Mouse (Mus musculus) midbrain, embryonic 13.5 days (tissue): ENCODE measurements around the gene Creb3. TPM values are rescaled to one million over a fixed set of nuclear protein-coding genes. Genes with fewer than 3 reads are reported as not detected.
"Not testable (repeated sequence)": the region's sequence is repeated elsewhere in the genome, so short reads cannot be mapped to it uniquely, and the experiment has no call there.

Source experiments
- ATAC-seq: fragments of 200-750 bp; cut with Nextera tagmentation; 2 replicates; pipeline ENCODE4 v1.8.0; 2017; ENCODE audit warnings: mild to moderate bottlenecking, moderate TSS enrichment, moderate library complexity
- H3K27ac ChIP-seq: fragments of 300-500 bp; sonication (generic); 2 replicates; pipeline ENCODE4 v1.5.1; 2015; ENCODE audit warnings: inconsistent platforms, mild to moderate bottlenecking, moderate library complexity
- H3K27me3 ChIP-seq: fragments of 300-500 bp; sonication (generic); 2 replicates; pipeline ENCODE4 v1.6.1; 2015; ENCODE audit warnings: mild to moderate bottlenecking, inconsistent platforms
- H3K36me3 ChIP-seq: fragments of 300-500 bp; sonication (generic); 2 replicates; pipeline ENCODE4 v1.6.1; 2015; ENCODE audit warnings: mild to moderate bottlenecking, inconsistent platforms
- H3K4me1 ChIP-seq: fragments of 300-500 bp; sonication (generic); replicated peaks from 2 replicates; pipeline ENCODE4 v1.6.1; 2015; ENCODE audit warnings: inconsistent platforms
- H3K4me2 ChIP-seq: fragments of 300-500 bp; sonication (generic); replicated peaks from 2 replicates; pipeline ENCODE4 v1.6.1; 2015; ENCODE audit warnings: moderate library complexity, mild to moderate bottlenecking, inconsistent platforms
- H3K4me3 ChIP-seq: fragments of 300-500 bp; sonication (generic); replicated peaks from 2 replicates; pipeline ENCODE4 v1.5.1; 2015; ENCODE audit warnings: mild to moderate bottlenecking, inconsistent platforms
- H3K9ac ChIP-seq: fragments of 300-500 bp; sonication (generic); replicated peaks from 2 replicates; pipeline ENCODE4 v1.6.1; 2015; ENCODE audit warnings: mild to moderate bottlenecking, inconsistent platforms
- H3K9me3 ChIP-seq: fragments of 300-500 bp; sonication (generic); 2 replicates; pipeline ENCODE4 v1.6.1; 2016; ENCODE audit warnings: mild to moderate bottlenecking, inconsistent platforms
- WGBS: fragments of 180-500 bp; shearing (Covaris S2); methylation state at CpG from one replicate; pipeline ENCODE4 v1.1.7; 2015; 5-methylcytosine and 5-hydroxymethylcytosine counted together
- polyA plus RNA-seq: library from polyadenylated mRNA; unstranded; fragments of >200 nt; fragmentation: Nextera tagmentation; extraction: Ambion mirVana; gene quantifications from 2 replicates; pipeline ENCODE4 v1.2.1, GENCODE M21; 2015

Gene Creb3
- polyA plus RNA-seq, 1 experiment from 2014 or later, result 80.4 TPM

- Histone ChIP-seq H3K27ac (no peak overlapping the region), H3K4me1 (no peaks in the 10 kb centered on the region), H3K9me3 (no peaks in the 10 kb centered on the region), H3K9ac (no peak overlapping the region), H3K4me2 (no peak overlapping the region), H3K36me3 (peaks cover 23% of the 10 kb centered on the region), H3K27me3 (no peaks in the 10 kb centered on the region), H3K4me3 (no peak overlapping the region)
- no peak for ATAC-seq
- 64% methylated on average over 7 of the region's 7 CpGs for WGBS
Measured at GRCm38 (mm10) chr4:43587681-43588080, 25.5 kb downstream of the Creb3 start.

- H3K9me3 ChIP-seq, result no peaks in the 10 kb centered on the region
- no peak for ATAC-seq
- no peak overlapping the region for H3K27ac ChIP-seq
- H3K4me2 ChIP-seq, result no peak overlapping the region
- no peaks in the 10 kb centered on the region for H3K4me1 ChIP-seq
- H3K27me3 ChIP-seq, result no peaks in the 10 kb centered on the region
- H3K9ac ChIP-seq, result no peak overlapping the region
- H3K36me3 ChIP-seq, result no peaks in the 10 kb centered on the region
- H3K4me3 ChIP-seq, result no peak overlapping the region
- 92% methylated on average over 5 of the region's 5 CpGs for WGBS
Measured at GRCm38 (mm10) chr4:43591543-43591942, 29.4 kb downstream of the Creb3 start.

GRCm38 (mm10) chr4:43591961-43592360 is 29.8 kb downstream of the Creb3 start:
- no peak overlapping the region for H3K4me3 ChIP-seq
- no peak overlapping the region for H3K27ac ChIP-seq
- H3K27me3 ChIP-seq, result no peaks in the 10 kb centered on the region
- H3K9me3 ChIP-seq, result no peaks in the 10 kb centered on the region
- WGBS, result 79% methylated on average over 3 of the region's 3 CpGs
- H3K9ac ChIP-seq, result no peak overlapping the region
- no peaks in the 10 kb centered on the region for H3K4me1 ChIP-seq
- H3K4me2 ChIP-seq, result no peak overlapping the region
- H3K36me3 ChIP-seq, result no peaks in the 10 kb centered on the region
- no peak for ATAC-seq

- Histone ChIP-seq H3K4me3 (no peak overlapping the region), H3K9me3 (no peaks in the 10 kb centered on the region), H3K27me3 (no peaks in the 10 kb centered on the region), H3K4me2 (no peak overlapping the region), H3K27ac (no peak overlapping the region), H3K4me1 (no peaks in the 10 kb centered on the region), H3K36me3 (no peaks in the 10 kb centered on the region), H3K9ac (no peak overlapping the region)
- ATAC-seq, result no peak
- WGBS, result 72% methylated on average over 3 of the region's 3 CpGs
Measured at GRCm38 (mm10) chr4:43593453-43593852, 31.3 kb downstream of the Creb3 start.

- ATAC-seq, result not testable (repeated sequence)
Measured at GRCm38 (mm10) chr4:43596597-43596996, 34.5 kb downstream of the Creb3 start.

GRCm38 (mm10) chr4:43598200-43598599 is 36.1 kb downstream of the Creb3 start:
- WGBS, result 85% methylated on average over 4 of the region's 4 CpGs
- Histone ChIP-seq H3K27ac (no peak overlapping the region), H3K27me3 (no peaks in the 10 kb centered on the region), H3K4me1 (no peaks in the 10 kb centered on the region), H3K4me3 (no peak overlapping the region), H3K36me3 (no peaks in the 10 kb centered on the region), H3K4me2 (no peak overlapping the region), H3K9me3 (no peaks in the 10 kb centered on the region), H3K9ac (no peak overlapping the region)
- no peak for ATAC-seq

More at GRCm38 (mm10) chr4:43596597-43596996, 34.5 kb downstream of the Creb3 start:
- H3K4me3 ChIP-seq, H3K4me1 ChIP-seq, H3K4me2 ChIP-seq, H3K27ac ChIP-seq, H3K27me3 ChIP-seq, H3K36me3 ChIP-seq, H3K9me3 ChIP-seq, H3K9ac ChIP-seq: not testable (repeated sequence)
- 77% methylated on average over 2 of the region's 2 CpGs for WGBS

GRCm38 (mm10) chr4:43598650-43599380 is 36.7 kb downstream of the Creb3 start:
- Histone ChIP-seq H3K4me3 (no peak overlapping the region), H3K36me3 (no peaks in the 10 kb centered on the region), H3K27ac (no peak overlapping the region), H3K27me3 (no peaks in the 10 kb centered on the region), H3K9ac (no peak overlapping the region), H3K4me1 (no peaks in the 10 kb centered on the region), H3K9me3 (no peaks in the 10 kb centered on the region), H3K4me2 (no peak overlapping the region)
- WGBS, result 94% methylated on average over 7 of the region's 7 CpGs
- no peak for ATAC-seq

- Histone ChIP-seq H3K4me1 (no peaks in the 10 kb centered on the region), H3K36me3 (no peaks in the 10 kb centered on the region), H3K9ac (no peak overlapping the region), H3K27me3 (no peaks in the 10 kb centered on the region), H3K27ac (no peak overlapping the region), H3K9me3 (no peaks in the 10 kb centered on the region), H3K4me2 (no peak overlapping the region), H3K4me3 (no peak overlapping the region)
- WGBS, result 83% methylated on average over 9 of the region's 9 CpGs
- ATAC-seq, result no peak
Measured at GRCm38 (mm10) chr4:43600195-43600934, 38.2 kb downstream of the Creb3 start.

GRCm38 (mm10) chr4:43604099-43604498 is 42.0 kb downstream of the Creb3 start:
- no peak overlapping the region for H3K27ac ChIP-seq
- no peaks in the 10 kb centered on the region for H3K27me3 ChIP-seq
- no peak overlapping the region for H3K9ac ChIP-seq
- H3K4me2 ChIP-seq, result no peak overlapping the region
- no peak overlapping the region for H3K4me3 ChIP-seq
- no peaks in the 10 kb centered on the region for H3K4me1 ChIP-seq
- 71% methylated on average over 3 of the region's 3 CpGs for WGBS
- no peaks in the 10 kb centered on the region for H3K36me3 ChIP-seq
- ATAC-seq, result no peak
- H3K9me3 ChIP-seq, result no peaks in the 10 kb centered on the region

- Histone ChIP-seq H3K4me3 (no peak overlapping the region), H3K27me3 (no peaks in the 10 kb centered on the region), H3K9me3 (no peaks in the 10 kb centered on the region), H3K4me1 (no peaks in the 10 kb centered on the region), H3K27ac (no peak overlapping the region), H3K4me2 (no peak overlapping the region), H3K9ac (no peak overlapping the region), H3K36me3 (no peaks in the 10 kb centered on the region)
- ATAC-seq, result no peak
- 83% methylated on average over 9 of the region's 9 CpGs for WGBS
Measured at GRCm38 (mm10) chr4:43604751-43605685, 42.9 kb downstream of the Creb3 start.

GRCm38 (mm10) chr4:43612534-43612933 is 50.4 kb downstream of the Creb3 start:
- no peak overlapping the region for H3K9ac ChIP-seq
- no peaks in the 10 kb centered on the region for H3K36me3 ChIP-seq
- H3K4me3 ChIP-seq, result no peak overlapping the region
- no peak overlapping the region for H3K27ac ChIP-seq
- H3K4me2 ChIP-seq, result no peak overlapping the region
- H3K27me3 ChIP-seq, result no peaks in the 10 kb centered on the region
- H3K4me1 ChIP-seq, result no peaks in the 10 kb centered on the region
- 79% methylated on average over 10 of the region's 10 CpGs for WGBS
- H3K9me3 ChIP-seq, result no peaks in the 10 kb centered on the region
- no peak for ATAC-seq
